Mouse (Mus musculus): ENCODE measurements around the gene Sufu.

The Sufu gene

DNA sequence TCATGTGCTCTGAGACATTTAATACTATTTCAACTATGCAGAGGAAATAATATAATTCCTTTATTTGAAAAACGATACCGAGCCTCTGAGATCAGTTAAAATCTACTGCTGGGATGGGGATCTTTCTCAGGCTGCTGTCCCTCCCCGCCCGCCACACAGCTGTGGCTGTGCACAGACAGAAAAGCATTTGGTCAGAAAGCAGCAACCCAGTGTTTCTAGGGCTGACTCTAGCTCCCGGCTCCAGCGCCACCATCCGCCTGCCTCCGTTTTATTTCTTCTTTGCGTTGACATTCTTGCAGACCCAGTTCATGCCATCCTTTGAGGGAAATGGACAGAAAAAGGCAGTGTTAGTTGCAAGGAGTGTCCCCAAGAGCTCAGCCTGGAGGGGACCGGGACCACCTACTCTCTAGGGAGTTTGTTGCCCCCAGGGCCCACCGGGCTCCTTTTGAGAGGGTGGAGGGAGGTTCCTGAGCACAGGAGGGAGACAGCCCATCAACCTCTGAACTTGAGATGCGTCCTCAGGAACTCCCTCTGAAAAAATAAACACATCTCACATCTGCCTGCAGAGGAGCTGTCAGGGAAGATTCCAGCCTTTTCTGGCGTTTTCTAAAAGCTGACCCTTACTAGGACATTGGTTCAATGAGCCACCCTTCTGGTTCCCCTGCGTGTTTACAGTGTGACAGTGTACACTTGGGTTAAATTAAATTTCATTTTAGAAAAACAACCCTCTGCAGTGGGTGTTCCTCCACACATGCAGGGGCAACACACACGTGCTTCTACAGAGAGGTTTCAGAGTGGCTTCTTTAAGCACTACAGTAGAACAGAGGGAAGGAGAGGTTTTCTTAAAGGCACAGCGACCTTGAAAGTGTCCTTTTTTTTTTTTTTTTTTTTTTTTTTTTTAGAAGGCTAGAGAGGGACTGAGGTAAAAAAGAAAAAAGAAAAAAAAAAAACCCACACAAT, 134.7 kb downstream of the Sufu start:
- DNase-seq (ENCODE audit: low spot score), result no peak

DNA sequence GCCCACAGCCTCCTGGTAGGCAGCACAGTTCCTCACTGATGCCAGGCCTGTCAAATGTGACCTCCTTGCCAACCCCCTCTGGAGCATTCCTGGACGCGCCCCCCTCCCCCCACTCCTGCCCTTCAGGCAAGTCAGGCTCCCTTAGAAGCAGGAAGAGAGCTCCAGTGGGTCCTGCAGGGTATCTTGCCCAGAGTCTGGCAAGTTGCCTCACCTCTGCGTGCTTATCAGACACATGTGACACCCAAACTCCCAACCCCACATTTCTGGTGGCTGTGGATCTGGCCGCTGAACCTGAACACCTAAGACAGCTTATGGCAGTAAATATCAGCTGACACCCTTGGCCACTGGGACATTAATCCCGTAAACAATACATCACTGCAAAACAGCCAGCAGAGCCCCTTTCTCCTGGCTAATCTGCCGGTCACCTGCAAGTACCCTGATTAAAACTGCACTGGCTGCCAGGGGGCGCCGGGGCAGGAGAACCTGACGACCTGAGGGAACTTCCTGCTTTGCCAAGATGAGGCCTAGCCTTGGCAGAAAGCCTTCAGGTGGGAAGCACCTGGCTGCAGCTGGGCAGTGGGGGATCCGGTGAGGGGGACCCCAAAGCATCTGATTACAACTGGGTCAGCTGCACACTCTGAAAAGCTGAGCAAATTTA, 135.5 kb downstream of the Sufu start:
- no peak for DNase-seq (ENCODE audit: low spot score)

DNA sequence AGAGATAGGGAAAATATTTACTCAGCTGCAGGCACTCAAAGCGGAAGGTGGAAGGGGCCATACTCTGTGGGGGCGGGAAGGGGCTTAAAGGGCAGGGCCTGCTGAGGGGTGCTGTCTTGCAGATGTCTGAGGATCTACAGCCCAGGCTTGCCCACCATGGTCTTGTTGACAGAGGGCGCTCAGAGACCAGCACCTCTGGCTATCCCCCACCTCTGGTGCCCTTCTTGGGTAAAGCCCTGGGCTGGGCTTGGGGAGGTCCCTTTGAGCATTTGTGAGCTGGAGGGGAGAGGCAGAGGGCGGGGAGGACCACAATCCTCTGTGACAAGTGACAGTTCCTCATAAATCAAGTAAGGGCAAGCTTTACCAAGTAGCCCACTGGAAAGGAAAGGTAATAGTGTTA, 136.4 kb downstream of the Sufu start:
- no peak for DNase-seq (ENCODE audit: low spot score)

DNA sequence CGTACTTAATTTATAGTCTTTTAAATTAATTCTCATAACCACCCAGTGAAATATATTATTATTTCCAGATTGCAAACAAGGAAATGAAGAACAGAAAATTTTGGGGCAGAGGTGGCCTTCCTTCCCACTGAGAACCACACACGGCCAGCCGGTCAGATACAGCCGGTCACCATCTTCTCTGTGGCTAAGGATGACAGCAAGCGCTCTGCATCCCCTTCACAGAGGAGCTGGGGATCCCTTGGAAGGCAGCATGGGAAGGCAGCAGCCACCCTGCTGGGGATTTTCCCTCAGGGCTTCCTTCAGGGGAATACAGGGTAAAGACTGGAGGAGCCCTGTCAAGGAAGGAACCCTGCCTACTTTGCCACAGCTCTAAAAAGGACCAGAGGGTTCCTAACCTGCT, 136.8 kb downstream of the Sufu start:
- no peak for DNase-seq (ENCODE audit: low spot score)

DNA sequence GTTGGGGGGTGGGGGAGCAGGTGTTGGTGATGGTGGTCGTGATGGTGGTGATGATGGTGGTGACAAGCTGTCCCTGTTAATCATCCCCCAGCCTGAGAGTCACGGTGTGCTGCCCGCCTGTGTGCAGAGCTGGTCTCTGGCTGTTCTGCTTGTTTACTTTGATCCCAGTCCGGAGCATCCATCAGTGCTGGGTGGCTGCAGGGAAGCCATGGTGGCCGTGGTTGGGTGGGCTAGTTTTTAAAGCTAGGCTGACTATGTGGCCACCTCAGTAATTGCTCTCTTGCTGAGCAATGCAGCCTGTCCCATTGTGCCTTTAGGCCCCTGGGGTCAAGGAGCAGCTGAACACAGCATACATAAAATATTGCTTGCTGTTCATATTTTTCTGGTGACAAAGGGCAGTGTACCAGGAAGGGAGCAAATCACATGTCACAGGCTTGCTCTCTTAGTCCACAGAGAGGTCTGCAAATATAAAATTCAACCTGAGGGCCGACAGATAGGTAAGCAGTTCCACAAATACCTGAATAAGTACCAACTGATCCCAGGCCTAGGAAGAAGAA, 137.9 kb downstream of the Sufu start:
- DNase-seq (ENCODE audit: low spot score), result no peak

DNA sequence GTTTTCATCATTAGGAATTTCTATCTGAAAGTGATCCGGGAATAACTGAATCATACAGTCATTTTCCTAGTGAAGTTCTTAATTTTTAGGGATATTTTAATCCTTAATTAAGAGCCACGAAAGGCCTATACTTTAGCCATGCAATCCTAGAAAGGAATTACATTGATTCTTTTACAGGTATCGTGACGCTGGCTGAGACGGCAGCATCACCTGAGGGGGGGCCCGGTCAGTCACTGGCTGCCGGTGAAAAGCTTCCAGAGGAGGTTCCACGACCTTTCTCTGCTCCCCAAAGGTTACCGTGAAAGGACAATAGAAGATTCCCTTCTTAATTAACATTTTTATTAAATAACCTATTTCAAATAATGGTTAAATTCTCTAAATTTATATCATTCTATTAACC, 140.7 kb downstream of the Sufu start:
- DNase-seq (ENCODE audit: low spot score), result no peak

DNA sequence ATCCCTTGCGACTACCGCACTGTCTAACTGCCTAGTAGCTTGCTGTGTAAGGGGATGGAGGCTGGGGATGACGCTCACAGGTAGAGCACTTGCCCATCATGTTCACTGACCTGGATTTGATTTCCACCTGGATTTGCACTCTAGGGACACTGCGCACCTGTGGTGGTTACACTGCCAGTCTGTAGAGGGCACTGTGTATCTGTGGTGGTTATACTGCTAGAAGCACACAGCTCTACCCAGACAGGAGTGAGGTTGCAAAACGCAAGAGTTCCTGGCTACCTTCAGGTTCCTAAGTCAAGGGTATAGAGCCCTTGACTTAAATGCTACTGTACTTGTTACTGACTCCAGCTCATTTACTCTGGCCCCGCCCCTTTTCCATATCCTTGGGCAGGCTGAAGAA, 141.5 kb downstream of the Sufu start:
- no peak for DNase-seq (ENCODE audit: low spot score)
